10 mouse cellular contexts compared by ENCODE assay signal in genomic region chr8:114707538-114708138, GRCm38 (mm10).
DNase-seq lines count a peak whose midpoint lies in the region; ATAC-seq and TF ChIP-seq lines count a peak whose summit lies in the region.
"Had no signal": no experiment of that assay in that cellular context is flagged by ENCODE, and none has a peak within 500 bp of the region (broad histone marks: within the 10 kb centered on the region; RNA-seq: fewer than 3 reads in every experiment).

No protein-coding gene starts in this region.

- H3K9me3 ChIP-seq in hindbrain, embryonic 12.5 days (replicated peaks), result no peaks in the 10 kb centered on the region
- no peaks in the 10 kb centered on the region for H3K9me3 ChIP-seq in hindbrain, embryonic 11.5 days (ENCODE audit: control insufficient read depth, low read length)
- H3K9me3 ChIP-seq in forebrain, embryonic 14.5 days (replicated peaks; ENCODE audit: control insufficient read depth, low read length), result no peaks in the 10 kb centered on the region
- no peaks in the 10 kb centered on the region for H3K9me3 ChIP-seq in midbrain, embryonic 16.5 days (replicated peaks; ENCODE audit: control insufficient read depth, low read length, poor library complexity, severe bottlenecking)
- no peaks in the 10 kb centered on the region for H3K9me3 ChIP-seq in liver, embryonic 12.5 days (replicated peaks)

- no peak for TF ChIP-seq CTCF in layer of hippocampus, adult 2 months (conservative IDR thresholded peaks at IDR 0.05)

- no peak overlapping the region for H3K4me3 ChIP-seq in hindbrain, embryonic 12.5 days
- no peak overlapping the region for H3K4me3 ChIP-seq in hindbrain, embryonic 11.5 days (ENCODE audit: low read depth, low read length)
- H3K4me3 ChIP-seq in forebrain, embryonic 14.5 days (ENCODE audit: low read depth, low read length), result no peak overlapping the region
- no peak overlapping the region for H3K4me3 ChIP-seq in midbrain, embryonic 16.5 days (ENCODE audit: low read depth, low read length)
- H3K4me3 ChIP-seq in layer of hippocampus, adult 2 months, result no peak overlapping the region
- H3K4me3 ChIP-seq in liver, embryonic 12.5 days, result no peak overlapping the region
- H3K4me3 ChIP-seq: megakaryocyte, embryonic 14.5 days had no signal

- 66% methylated on average over 15 of the region's 15 CpGs for WGBS in hindbrain, embryonic 12.5 days
- 73% methylated on average over 15 of the region's 15 CpGs for WGBS in hindbrain, embryonic 11.5 days
- 57% methylated on average over 15 of the region's 15 CpGs for WGBS in forebrain, embryonic 14.5 days
- 34% methylated on average over 15 of the region's 15 CpGs for WGBS in midbrain, embryonic 16.5 days
- 64% methylated on average over 15 of the region's 15 CpGs for WGBS in liver, embryonic 12.5 days (ENCODE audit: insufficient replicate concordance)

- no peaks in the 10 kb centered on the region for H3K27me3 ChIP-seq in hindbrain, embryonic 12.5 days
- no peaks in the 10 kb centered on the region for H3K27me3 ChIP-seq in hindbrain, embryonic 11.5 days (ENCODE audit: control insufficient read depth, insufficient read depth, low read length)
- no peaks in the 10 kb centered on the region for H3K27me3 ChIP-seq in forebrain, embryonic 14.5 days (replicated peaks; ENCODE audit: control insufficient read depth, insufficient read depth, low read length)
- no peaks in the 10 kb centered on the region for H3K27me3 ChIP-seq in midbrain, embryonic 16.5 days (ENCODE audit: control insufficient read depth, insufficient read depth, low read depth, low read length)
- H3K27me3 ChIP-seq in liver, embryonic 12.5 days (replicated peaks), result no peaks in the 10 kb centered on the region
- H3K27me3 ChIP-seq: megakaryocyte, embryonic 14.5 days had no signal

- DNase-seq in hindbrain, embryonic 11.5 days (ENCODE audit: low spot score), result no peak
- peak; percentile 29 for DNase-seq in adrenal gland, postnatal 14 days
- peak; percentile 35 for DNase-seq in forebrain, embryonic 14.5 days (ENCODE audit: low spot score)
- no peak for DNase-seq in layer of hippocampus, adult 2 months (ENCODE audit: low spot score in 2 of 2)
- no peak for DNase-seq in right cerebral cortex, postnatal 10 days (ENCODE audit: low spot score in 2 of 2)
- DNase-seq: gastrocnemius, postnatal 10 days had no signal

- no peak for ATAC-seq in hindbrain, embryonic 12.5 days (ENCODE audit: low FRiP score)
- no peak for ATAC-seq in hindbrain, embryonic 11.5 days (ENCODE audit: low FRiP score)
- ATAC-seq in forebrain, embryonic 14.5 days, result peak; percentile 44; the same call in 1 of the 2 replicates
- peak; percentile 48; the same call in 1 of the 2 replicates for ATAC-seq in midbrain, embryonic 16.5 days
- ATAC-seq in liver, embryonic 12.5 days, result no peak

- H3K36me3 ChIP-seq in hindbrain, embryonic 12.5 days, result no peaks in the 10 kb centered on the region
- no peaks in the 10 kb centered on the region for H3K36me3 ChIP-seq in hindbrain, embryonic 11.5 days (ENCODE audit: control insufficient read depth, insufficient read depth, low read length)
- no peaks in the 10 kb centered on the region for H3K36me3 ChIP-seq in forebrain, embryonic 14.5 days (ENCODE audit: control insufficient read depth, insufficient read depth, low read length)
- no peaks in the 10 kb centered on the region for H3K36me3 ChIP-seq in midbrain, embryonic 16.5 days (ENCODE audit: control insufficient read depth, insufficient read depth, low read length)
- H3K36me3 ChIP-seq in liver, embryonic 12.5 days, result no peaks in the 10 kb centered on the region

- H3K9ac ChIP-seq in hindbrain, embryonic 12.5 days, result no peak overlapping the region
- H3K9ac ChIP-seq in hindbrain, embryonic 11.5 days (ENCODE audit: low read depth, low read length), result no peak overlapping the region
- no peak overlapping the region for H3K9ac ChIP-seq in forebrain, embryonic 14.5 days (ENCODE audit: low read length)
- H3K9ac ChIP-seq in midbrain, embryonic 16.5 days (ENCODE audit: low read depth, low read length), result 0 out of 2 replicates have a peak overlapping the region, but pooled peaks have one; percentile 14
- H3K9ac ChIP-seq in liver, embryonic 12.5 days, result no peak overlapping the region

- no peak overlapping the region for H3K4me2 ChIP-seq in hindbrain, embryonic 12.5 days (replicated peaks)
- no peak overlapping the region for H3K4me2 ChIP-seq in hindbrain, embryonic 11.5 days (replicated peaks; ENCODE audit: low read depth, low read length)
- H3K4me2 ChIP-seq in forebrain, embryonic 14.5 days (ENCODE audit: low read length), result no peak overlapping the region
- no peak overlapping the region for H3K4me2 ChIP-seq in midbrain, embryonic 16.5 days (ENCODE audit: low read length)
- no peak overlapping the region for H3K4me2 ChIP-seq in liver, embryonic 12.5 days

- peaks cover 12% of the 10 kb centered on the region; the same call in 1 of the 2 replicates for H3K4me1 ChIP-seq in hindbrain, embryonic 12.5 days
- H3K4me1 ChIP-seq in hindbrain, embryonic 11.5 days (replicated peaks; ENCODE audit: control insufficient read depth, insufficient read depth, low read length), result 0 out of 2 replicates have a peak, but pooled peaks cover 2% of the 10 kb centered on the region
- H3K4me1 ChIP-seq in forebrain, embryonic 14.5 days (ENCODE audit: control insufficient read depth, insufficient read depth, low read length), result peaks cover 5% of the 10 kb centered on the region; the same call in 1 of the 2 replicates
- H3K4me1 ChIP-seq in midbrain, embryonic 16.5 days (ENCODE audit: control insufficient read depth, insufficient read depth, low read length), result peaks cover 8% of the 10 kb centered on the region
- H3K4me1 ChIP-seq in liver, embryonic 12.5 days, result no peaks in the 10 kb centered on the region
- H3K4me1 ChIP-seq: megakaryocyte, embryonic 14.5 days had no signal

- 0 out of 2 replicates have a peak overlapping the region, but pooled peaks have one; percentile 49 for H3K27ac ChIP-seq in hindbrain, embryonic 12.5 days
- H3K27ac ChIP-seq in hindbrain, embryonic 11.5 days (ENCODE audit: low read depth, low read length), result no peak overlapping the region
- H3K27ac ChIP-seq in forebrain, embryonic 14.5 days (ENCODE audit: low read depth, low read length), result no peak overlapping the region
- H3K27ac ChIP-seq in midbrain, embryonic 16.5 days (ENCODE audit: low read length), result peak overlapping the region; percentile 50
- no peak overlapping the region for H3K27ac ChIP-seq in layer of hippocampus, adult 2 months
- no peak overlapping the region for H3K27ac ChIP-seq in liver, embryonic 12.5 days

Comparison
In these comparisons a context has a peak if more than half of its experiments do, and no peak if none do; other contexts are left out.
1. H3K27ac ChIP-seq: peak in hindbrain, embryonic 12.5 days (single experiment) and midbrain, embryonic 16.5 days (single experiment); none in hindbrain, embryonic 11.5 days (single experiment), forebrain, embryonic 14.5 days (single experiment), layer of hippocampus, adult 2 months (single experiment) and liver, embryonic 12.5 days (single experiment).
2. ATAC-seq: peak in forebrain, embryonic 14.5 days (single experiment) and midbrain, embryonic 16.5 days (single experiment); none in hindbrain, embryonic 12.5 days (single experiment), hindbrain, embryonic 11.5 days (single experiment) and liver, embryonic 12.5 days (single experiment).
3. DNase-seq: peak in adrenal gland, postnatal 14 days (single experiment) and forebrain, embryonic 14.5 days (single experiment); none in hindbrain, embryonic 11.5 days (single experiment), layer of hippocampus, adult 2 months (0 of 2) and right cerebral cortex, postnatal 10 days (0 of 2).